Mouse (Mus musculus) G1E (cell line): ENCODE data around the gene Cnih2. TPM values are rescaled to one million over a fixed set of nuclear protein-coding genes. Genes with fewer than 3 reads are reported as not detected.

ENCODE experiments used
- ATAC-seq: 2 replicates; pipeline ENCODE4 v1.8.0; 2016; ENCODE audit warnings: mild to moderate bottlenecking; ENCODE audit not compliant: insufficient number of reproducible peaks, poor library complexity, low FRiP score, severe bottlenecking; ENCODE audit errors: extremely low read depth
- DNase-seq: peaks from one replicate; pipeline ENCODE4 v3.0.0; 2012; ENCODE audit warnings: low spot score
- H3K27me3 ChIP-seq: 2 replicates; pipeline ENCODE4 v1.6.1; 2012; ENCODE audit warnings: mild to moderate bottlenecking, low read length, inconsistent platforms; ENCODE audit not compliant: insufficient read depth
- H3K36me3 ChIP-seq: replicated peaks from 2 replicates; pipeline ENCODE3; 2012; ENCODE audit warnings: mild to moderate bottlenecking, inconsistent platforms
- H3K4me1 ChIP-seq: 2 replicates; pipeline ENCODE4 v1.6.1; 2012; ENCODE audit warnings: low read depth, low read length, inconsistent platforms, mixed read lengths; ENCODE audit not compliant: insufficient read depth
- H3K4me3 ChIP-seq: 2 replicates; pipeline ENCODE4 v1.5.1; 2012; ENCODE audit warnings: low read depth, mild to moderate bottlenecking, inconsistent platforms, low read length, moderate library complexity, mixed read lengths
- H3K9me3 ChIP-seq: replicated peaks from 2 replicates; pipeline ENCODE4 v1.6.1; 2012; ENCODE audit warnings: inconsistent platforms
- CTCF ChIP-seq: IDR thresholded peaks from 2 replicates; pipeline ENCODE4 v1.5.1; 2012; ENCODE audit warnings: low read depth, low read length, inconsistent platforms, mixed read lengths
- GATA1 ChIP-seq: IDR thresholded peaks from 2 replicates; pipeline ENCODE4 v1.6.1; 2012; ENCODE audit warnings: borderline replicate concordance, low read length, inconsistent platforms, mixed read lengths
- GATA2 ChIP-seq: IDR thresholded peaks from 2 replicates; pipeline ENCODE4 v1.6.1; 2012; ENCODE audit warnings: low read depth, low read length, inconsistent platforms, borderline replicate concordance
- POLR2AphosphoS5 ChIP-seq: IDR thresholded peaks from 2 replicates; pipeline ENCODE4 v1.6.1; 2012; ENCODE audit warnings: low read depth, low read length, inconsistent platforms; ENCODE audit not compliant: insufficient replicate concordance
- TAL1 ChIP-seq: conservative IDR thresholded peaks from 2 replicates; pipeline ENCODE4 v1.6.1; 2012; ENCODE audit warnings: low read depth, low read length, inconsistent platforms, mixed read lengths
- polyA plus RNA-seq: library from polyadenylated mRNA; stranded (reverse); fragments of >175 nt; gene quantifications from 2 replicates; pipeline ENCODE4 v1.2.3, GENCODE M21; 2012
- total RNA-seq, 2 experiments: library from RNA; stranded (forward) in 1 of 2; stranded (reverse) in 1 of 2; fragments of 200-1000 nt in 1 of 2; fragments of >200 nt in 1 of 2; fragmentation: Nextera tagmentation in 1 of 2; gene quantifications; 2 replicates each; pipeline ENCODE4 v1.2.3; 2014 to 2017

The Cnih2 gene
- total and polyA plus RNA-seq, 3 experiments = 1.6 to 2.1 TPM; not detected in 1

DNA sequence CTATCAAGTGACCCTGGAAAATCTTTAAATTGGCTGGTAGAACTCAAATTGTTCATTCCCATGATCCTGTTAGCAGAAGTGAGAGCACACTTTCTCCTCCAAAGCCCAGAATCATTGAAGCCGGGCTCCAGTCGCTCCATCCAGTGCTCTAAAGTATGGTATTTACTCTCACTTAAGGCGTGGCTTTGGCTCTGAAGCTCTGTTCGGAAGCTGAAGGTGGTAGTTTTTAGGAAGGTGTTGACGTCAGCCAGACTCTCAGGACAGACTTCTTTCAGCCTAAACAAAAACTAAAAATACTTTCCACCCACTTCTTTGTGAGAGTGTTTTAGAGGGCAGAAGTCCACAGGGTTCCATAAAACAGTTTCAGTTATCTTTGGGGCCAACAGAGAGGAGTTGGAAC, 24.8 kb downstream of the Cnih2 start:
- Histone ChIP-seq H3K27me3 (peaks cover 35% of the 10 kb centered on the region), H3K9me3 (no peaks in the 10 kb centered on the region), H3K4me1 (peaks cover 25% of the 10 kb centered on the region), H3K36me3 (no peaks in the 10 kb centered on the region), H3K4me3 (no peak overlapping the region)
- TF ChIP-seq TAL1 (no peak), GATA1 (no peak), POLR2AphosphoS5 (no peak), GATA2 (no peak), CTCF (no peak)
- ATAC-seq = no peak
- DNase-seq = no peak

DNA sequence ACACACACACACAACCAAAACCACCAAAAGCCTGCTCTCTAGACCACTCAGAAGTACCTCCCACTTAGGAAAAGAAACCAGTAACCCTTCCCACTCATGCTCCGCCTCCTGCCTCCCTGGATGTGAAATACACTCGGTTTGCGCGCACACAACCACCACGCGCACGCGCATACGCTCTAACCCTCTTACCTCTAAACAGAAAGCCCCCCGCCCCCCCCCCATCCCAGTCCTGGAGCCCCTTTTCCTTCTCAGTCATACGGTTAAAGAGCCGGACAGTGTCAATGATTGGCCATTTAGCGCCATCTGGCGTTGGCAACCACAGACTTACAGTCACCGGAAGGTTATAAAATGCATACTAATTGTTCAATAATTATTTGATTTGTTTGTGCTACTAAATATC, 25.3 kb downstream of the Cnih2 start:
- ATAC-seq (no peak), DNase-seq (no peak)
- Histone ChIP-seq H3K27me3 (peaks cover 40% of the 10 kb centered on the region), H3K36me3 (no peaks in the 10 kb centered on the region), H3K4me1 (peaks cover 30% of the 10 kb centered on the region), H3K9me3 (no peaks in the 10 kb centered on the region), H3K4me3 (peak overlapping the region; percentile 70; the same call in 1 of the 2 replicates)
- 0 out of 2 replicates have a peak, but pooled peaks have one; percentile 19 for TF ChIP-seq CTCF
- TF ChIP-seq GATA2 = no peak

DNA sequence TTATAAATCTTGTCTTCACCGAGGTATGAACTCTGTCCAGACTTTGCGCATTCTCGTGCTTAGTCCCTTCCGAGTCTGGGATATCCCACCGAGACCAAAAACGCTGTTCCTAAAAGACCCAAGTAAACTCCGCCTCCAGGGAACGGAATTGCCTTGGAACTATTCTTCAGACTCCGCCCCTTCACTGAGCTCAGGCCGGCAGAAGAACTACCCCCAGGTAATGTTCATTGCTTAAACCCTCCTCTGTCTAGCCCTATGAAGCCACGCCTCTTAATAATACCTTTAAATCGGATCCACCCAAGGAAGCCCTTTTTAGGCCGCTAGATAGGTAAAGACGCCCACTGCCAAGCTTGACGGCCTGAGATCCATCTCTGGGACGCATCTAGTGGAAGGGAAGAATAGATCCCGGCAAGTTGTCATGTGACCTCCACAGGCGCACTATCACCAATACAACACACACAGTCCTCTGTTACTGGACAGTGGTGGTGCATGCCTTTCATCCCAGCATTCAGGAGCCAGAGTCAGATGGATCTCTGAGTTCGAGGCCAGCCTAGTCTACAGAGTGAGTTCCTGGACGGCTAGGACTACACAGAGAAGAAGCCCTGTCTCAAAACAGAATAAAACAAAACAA, 25.8 kb downstream of the Cnih2 start:
- TF ChIP-seq GATA1 = no peak
- TF ChIP-seq TAL1 = no peak
- no peak for TF ChIP-seq CTCF
- TF ChIP-seq POLR2AphosphoS5 = no peak
- TF ChIP-seq GATA2 = no peak
- Histone ChIP-seq H3K27me3 (peaks cover 43% of the 10 kb centered on the region), H3K36me3 (no peaks in the 10 kb centered on the region), H3K4me3 (peak overlapping the region; percentile 70), H3K4me1 (peaks cover 35% of the 10 kb centered on the region), H3K9me3 (no peaks in the 10 kb centered on the region)
- no peak for ATAC-seq
- DNase-seq = no peak

DNA sequence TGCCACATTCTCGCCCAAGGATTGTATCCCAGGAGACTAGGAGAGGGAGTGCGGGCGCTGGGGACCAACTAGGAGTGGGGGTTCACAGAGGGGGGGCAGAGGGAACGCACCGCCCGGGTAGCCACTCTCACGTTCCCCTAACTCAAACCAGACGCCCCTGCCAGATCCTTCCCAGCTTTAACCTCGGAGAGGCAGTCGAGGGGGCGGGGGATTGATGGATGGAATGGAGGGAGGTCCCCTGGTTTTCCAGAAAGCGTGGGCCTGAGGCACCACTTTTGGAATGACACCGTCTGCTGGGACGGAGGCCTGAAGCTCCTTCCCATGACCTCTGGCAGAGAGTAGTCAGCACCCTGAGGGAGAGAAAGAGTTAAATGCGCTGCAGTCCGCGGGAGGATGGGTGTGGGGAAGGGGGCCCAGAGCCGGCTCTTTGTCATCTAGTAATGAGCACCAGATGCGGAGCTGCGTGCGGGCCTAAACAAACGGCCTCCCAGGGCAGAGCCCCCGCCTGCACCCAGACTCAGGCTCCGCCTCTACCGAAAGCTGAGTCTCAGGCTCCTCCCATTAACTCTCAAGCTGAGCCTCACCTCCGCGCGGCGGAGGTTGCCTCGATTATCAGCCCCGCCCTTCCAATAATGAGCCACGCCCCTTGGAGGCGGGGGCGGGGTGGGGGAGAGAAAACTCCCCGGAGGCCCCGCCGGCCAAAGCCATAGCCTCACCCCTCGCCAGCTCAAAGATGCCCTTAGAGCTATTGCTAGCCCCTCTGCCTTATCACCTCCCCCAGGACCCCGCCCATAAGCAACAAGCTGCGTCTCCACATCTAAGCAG, 26.6 kb downstream of the Cnih2 start:
- peak; percentile 75 for ATAC-seq
- peak; percentile 83 for DNase-seq
- Histone ChIP-seq H3K27me3 (peaks cover 50% of the 10 kb centered on the region), H3K4me3 (peak overlapping the region; percentile 70), H3K4me1 (peaks cover 43% of the 10 kb centered on the region), H3K36me3 (no peaks in the 10 kb centered on the region), H3K9me3 (no peaks in the 10 kb centered on the region)
- TF ChIP-seq POLR2AphosphoS5 = no peak
- no peak for TF ChIP-seq CTCF
- no peak for TF ChIP-seq GATA2
- no peak for TF ChIP-seq GATA1
- no peak for TF ChIP-seq TAL1

DNA sequence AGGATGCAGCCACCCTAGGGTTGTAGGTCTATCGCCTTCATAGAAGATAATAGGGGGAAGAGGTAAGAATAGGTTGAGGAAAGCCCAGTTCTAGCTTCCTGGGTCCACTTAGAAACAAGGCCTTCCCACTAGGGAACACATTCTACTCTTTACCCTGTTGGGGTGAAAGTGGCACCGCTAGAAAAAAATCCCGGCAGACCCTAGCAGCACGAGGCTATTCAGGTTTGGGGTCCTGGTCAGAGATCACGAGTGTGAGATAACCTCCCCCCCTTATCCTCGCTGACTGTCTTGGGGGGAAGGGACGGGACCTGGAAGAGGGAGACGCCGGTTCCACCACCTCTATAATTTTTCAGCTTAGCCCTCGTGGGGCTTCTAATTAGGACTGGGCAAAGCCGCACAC, 27.2 kb downstream of the Cnih2 start:
- no peak for ATAC-seq
- H3K4me3 ChIP-seq = peak overlapping the region; percentile 70; the same call in 1 of the 2 replicates
- peaks cover 47% of the 10 kb centered on the region for H3K27me3 ChIP-seq
- no peak for DNase-seq
- H3K9me3 ChIP-seq = no peaks in the 10 kb centered on the region
- TF ChIP-seq POLR2AphosphoS5 (no peak), CTCF (no peak), GATA1 (no peak), TAL1 (no peak), GATA2 (no peak)
- H3K4me1 ChIP-seq = peaks cover 43% of the 10 kb centered on the region
- H3K36me3 ChIP-seq = no peaks in the 10 kb centered on the region

DNA sequence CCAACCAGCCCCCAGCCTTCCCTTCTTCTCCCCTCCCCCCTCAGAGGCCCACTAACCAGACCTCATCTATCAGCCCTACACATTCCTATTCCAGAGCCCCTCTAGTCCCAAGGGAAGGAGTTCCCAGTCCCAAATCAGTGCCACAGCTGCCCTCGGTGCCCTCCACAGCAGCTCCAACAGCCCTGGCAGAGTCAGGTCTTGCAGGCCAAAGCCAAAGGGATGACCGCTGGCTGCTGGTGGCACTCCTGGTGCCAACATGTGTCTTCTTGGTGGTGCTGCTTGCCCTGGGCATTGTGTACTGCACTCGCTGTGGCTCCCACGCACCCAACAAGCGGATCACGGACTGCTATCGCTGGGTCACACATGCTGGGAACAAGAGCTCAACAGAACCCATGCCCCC, 28.3 kb downstream of the Cnih2 start:
- TF ChIP-seq GATA2 (no peak), TAL1 (no peak), GATA1 (no peak), CTCF (no peak), POLR2AphosphoS5 (no peak)
- DNase-seq (no peak), ATAC-seq (no peak)
- Histone ChIP-seq H3K4me3 (no peak overlapping the region), H3K27me3 (peaks cover 47% of the 10 kb centered on the region), H3K9me3 (no peaks in the 10 kb centered on the region), H3K4me1 (peaks cover 43% of the 10 kb centered on the region), H3K36me3 (no peaks in the 10 kb centered on the region)
